Mouse (Mus musculus): ENCODE measurements at regions not wholly inside any gene's neighbourhood (a gene's known extent, or its start where the extent isn't known, plus 50 kb on each side); places are given as distances from the start of the nearest gene placed in this dataset.

DNA sequence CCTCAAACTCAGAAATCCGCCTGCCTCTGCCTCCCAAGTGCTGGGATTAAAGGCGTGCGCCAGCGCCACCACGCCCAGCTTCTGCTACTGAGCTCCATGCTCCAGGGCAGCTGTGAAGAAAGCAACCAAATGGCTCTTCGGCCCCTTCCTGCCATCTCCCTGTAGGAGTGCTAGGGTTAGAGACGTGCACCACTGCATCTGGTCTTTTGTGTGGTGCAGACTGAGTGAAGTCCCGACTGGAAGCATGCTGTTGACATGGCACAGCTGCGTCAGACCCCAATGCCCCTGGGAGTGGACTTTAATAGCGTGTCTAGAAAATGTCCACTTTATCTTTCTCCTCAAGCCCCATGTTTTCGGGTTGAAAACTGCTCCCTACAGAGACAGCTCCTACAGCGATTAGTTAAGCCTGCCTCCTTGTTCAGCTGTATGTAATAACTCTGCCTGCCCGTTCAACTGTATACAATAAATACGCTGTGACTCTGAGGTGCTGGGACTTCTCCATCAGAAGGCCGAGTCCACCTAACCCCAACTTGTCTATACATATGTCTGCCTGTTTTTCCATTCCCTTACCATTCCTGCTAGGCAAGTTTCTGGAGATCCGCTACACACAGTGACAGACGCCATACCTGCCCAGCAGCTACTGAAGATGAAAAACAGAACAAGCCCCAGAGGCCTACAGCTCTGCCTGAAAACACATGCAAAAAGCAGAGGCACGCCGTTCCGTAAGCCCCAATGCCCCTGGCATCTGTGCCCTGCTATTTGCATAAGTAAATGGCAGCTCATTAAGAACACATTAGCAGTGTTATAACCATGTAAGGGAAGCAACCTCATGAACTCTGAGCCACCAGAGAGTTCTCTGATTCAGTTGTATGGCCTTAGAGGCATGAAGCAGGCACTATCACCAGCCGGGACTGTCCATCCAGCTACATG is 105.2 kb downstream of the Ier5 start:
- no peak for DNase-seq

DNA sequence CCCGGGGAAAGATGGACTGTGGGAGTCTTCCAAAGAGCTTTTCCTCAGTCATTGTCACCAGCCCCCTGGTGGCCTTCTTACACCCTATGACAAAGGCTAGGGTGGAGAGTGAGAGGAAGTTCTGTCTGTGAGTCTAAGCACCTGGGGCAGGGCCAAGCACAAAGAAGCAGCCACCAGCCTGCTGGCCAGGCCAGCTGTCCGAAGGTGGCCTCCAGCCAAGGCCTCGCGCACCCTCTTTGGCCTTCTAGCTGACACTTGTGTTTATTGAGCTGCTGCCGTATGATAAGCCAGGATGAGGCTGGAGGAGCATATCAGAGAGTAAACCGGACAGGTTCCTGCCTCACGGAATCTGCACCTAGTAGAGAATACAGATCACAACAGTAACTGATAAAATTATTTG is 99.0 kb upstream of the Cacna1e start:
- no peak for DNase-seq

DNA sequence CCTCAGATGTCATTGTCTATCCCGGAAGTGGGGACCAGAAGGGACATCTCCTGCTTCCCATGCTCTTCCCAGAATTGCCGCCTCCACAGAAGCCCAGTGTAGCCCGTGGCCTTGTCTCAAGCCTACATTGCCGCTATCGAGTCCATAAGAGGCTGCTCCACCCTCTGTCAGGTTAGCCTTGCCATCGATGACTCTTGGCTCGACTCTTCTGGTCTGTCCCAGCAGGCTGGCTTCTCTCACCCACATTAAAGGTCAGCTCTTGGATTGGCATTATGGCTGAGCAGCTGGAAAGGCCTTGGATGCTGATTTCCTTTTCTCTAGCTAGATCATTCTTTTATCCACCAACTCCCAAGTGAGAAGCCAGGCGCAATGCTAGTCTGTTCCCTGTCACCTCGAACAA is 98.5 kb upstream of the Cacna1e start:
- no peak for DNase-seq

DNA sequence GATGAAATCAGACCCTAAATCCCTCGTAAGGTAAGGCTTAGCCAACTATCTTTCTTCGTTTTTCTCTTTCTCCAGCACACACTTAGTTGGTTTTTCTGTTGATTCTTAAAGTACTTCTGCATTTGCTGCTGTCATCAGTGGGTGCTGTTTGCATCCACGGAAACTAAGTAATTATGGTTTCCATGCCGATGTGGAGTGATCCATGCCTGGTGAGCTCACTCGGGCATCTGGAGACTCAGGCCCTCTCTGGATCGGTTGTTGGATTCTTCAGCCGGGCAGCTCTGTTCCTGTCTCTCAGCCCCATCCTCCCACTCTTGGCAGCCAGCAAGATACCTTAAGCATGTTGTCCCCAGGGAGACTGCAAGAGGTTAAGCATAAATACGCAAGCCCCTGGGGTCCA is 97.4 kb upstream of the Cacna1e start:
- DNase-seq, result no peak

DNA sequence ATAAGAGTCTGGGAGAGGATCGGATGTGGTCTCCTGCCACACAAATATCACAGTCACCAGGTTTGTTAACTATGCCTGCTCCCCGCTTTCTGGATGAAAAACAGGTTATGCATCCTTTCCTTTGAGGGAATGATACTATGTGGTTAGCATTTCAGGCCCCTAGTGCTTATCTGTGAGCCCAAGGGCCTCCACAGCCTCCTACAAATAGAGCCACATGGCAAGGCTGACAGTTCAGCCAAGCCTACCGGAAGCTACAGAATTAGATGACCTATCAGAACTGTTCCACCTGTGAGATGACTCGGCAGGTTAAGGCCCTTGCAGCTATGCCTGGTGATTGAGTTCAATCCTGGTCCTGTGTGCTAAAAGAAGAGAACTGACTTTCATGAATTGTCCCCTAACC is 91.4 kb upstream of the Cacna1e start:
- no peak for DNase-seq

DNA sequence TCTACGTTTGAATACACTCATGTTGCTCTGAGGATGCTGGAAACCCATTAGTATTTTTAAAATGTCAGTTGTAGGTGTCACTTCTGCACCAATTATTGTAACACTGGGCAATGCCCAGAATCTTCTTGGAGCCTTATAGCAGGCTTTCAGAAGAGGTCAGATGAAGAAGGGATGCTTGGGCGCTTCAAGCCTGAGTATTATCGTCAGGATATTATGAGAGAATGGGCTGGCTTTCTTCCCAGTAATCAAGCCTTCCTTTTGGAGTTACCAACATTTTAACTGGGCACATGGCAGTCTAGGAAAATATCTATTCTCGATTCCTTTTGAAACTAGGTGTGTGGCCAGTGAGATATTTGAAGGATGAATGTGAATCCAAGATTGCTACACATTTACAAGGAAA is 77.0 kb upstream of the Cacna1e start:
- no peak for DNase-seq

DNA sequence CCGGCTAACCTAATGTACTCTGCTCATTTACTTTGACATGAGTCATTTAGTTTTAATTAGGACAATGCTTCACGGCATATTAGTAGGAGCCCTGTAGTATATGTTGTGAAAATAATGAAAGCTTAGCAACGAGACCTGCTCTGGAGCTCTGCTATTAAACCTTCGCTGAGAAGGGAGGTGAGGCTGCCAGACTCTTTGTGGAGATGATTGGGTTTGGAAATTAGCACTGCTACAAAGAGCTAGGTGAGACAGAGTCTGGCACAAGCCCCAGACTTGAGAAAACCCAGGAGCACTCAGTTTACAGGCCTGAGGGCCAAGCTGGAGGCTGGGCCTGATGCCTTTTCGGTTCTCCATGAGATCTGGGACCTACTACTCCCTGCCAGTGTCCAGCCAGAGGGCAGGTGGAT is 72.3 kb upstream of the Cacna1e start:
- DNase-seq, result no peak

DNA sequence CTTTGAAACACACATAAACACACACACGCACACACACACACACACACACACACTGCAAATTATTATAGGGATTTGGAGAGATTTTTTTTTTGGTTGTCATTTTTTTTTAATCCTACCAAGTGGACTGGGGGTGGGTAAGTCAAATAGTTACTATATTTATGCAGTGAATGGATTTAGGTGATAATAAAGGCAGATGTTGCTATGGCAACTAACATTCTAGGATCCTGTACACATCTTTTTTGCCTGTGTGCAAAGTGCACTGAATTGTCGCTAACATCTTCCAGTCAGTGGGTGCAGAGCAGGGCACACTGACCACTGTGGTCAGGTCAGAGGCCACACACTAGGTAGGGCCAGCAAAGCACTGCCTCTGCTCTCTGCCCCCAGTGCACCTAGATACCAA is 68.4 kb upstream of the Cacna1e start:
- DNase-seq, result no peak
